Mouse (Mus musculus) hindbrain, embryonic 16.5 days (tissue): Measurements from ENCODE around the gene Zfp385b. TPM values are rescaled to one million over a fixed set of nuclear protein-coding genes. Genes with fewer than 3 reads are reported as not detected.
A peak's percentile ranks its signal among the peaks of the same experiment; 100 is the strongest.

Source experiments
- ATAC-seq: fragments of 200-750 bp; cut with Nextera tagmentation; 2 replicates; pipeline ENCODE4 v1.8.0; 2017; ENCODE audit warnings: moderate TSS enrichment, moderate library complexity
- H3K27ac ChIP-seq: fragments of 300-500 bp; sonication (generic); 2 replicates; pipeline ENCODE4 v1.5.1; 2014; ENCODE audit warnings: low read depth, mild to moderate bottlenecking, control low read depth, low read length, moderate library complexity
- H3K27me3 ChIP-seq: fragments of 300-500 bp; sonication (generic); replicated peaks from 2 replicates; pipeline ENCODE4 v1.6.1; 2014; ENCODE audit warnings: low read length; ENCODE audit not compliant: control insufficient read depth, insufficient read depth
- H3K36me3 ChIP-seq: fragments of 300-500 bp; sonication (generic); 2 replicates; pipeline ENCODE4 v1.6.1; 2014; ENCODE audit warnings: mild to moderate bottlenecking, low read length, moderate library complexity, mixed read lengths; ENCODE audit not compliant: control insufficient read depth, insufficient read depth
- H3K4me1 ChIP-seq: fragments of 300-500 bp; sonication (generic); 2 replicates; pipeline ENCODE4 v1.6.1; 2014; ENCODE audit warnings: low read depth, low read length; ENCODE audit not compliant: control insufficient read depth, insufficient read depth
- H3K4me2 ChIP-seq: fragments of 300-500 bp; sonication (generic); 2 replicates; pipeline ENCODE4 v1.6.1; 2014; ENCODE audit warnings: mild to moderate bottlenecking, low read length, control low read depth, moderate library complexity
- H3K4me3 ChIP-seq: fragments of 300-500 bp; sonication (generic); 2 replicates; pipeline ENCODE4 v1.5.1; 2014; ENCODE audit warnings: mild to moderate bottlenecking, low read length, control low read depth, moderate library complexity
- H3K9ac ChIP-seq: fragments of 300-500 bp; sonication (generic); 2 replicates; pipeline ENCODE4 v1.6.1; 2014; ENCODE audit warnings: low read depth, mild to moderate bottlenecking, control low read depth, low read length, moderate library complexity
- H3K9me3 ChIP-seq: fragments of 300-500 bp; sonication (generic); 2 replicates; pipeline ENCODE4 v1.6.1; 2014; ENCODE audit warnings: mild to moderate bottlenecking, low read length, moderate library complexity; ENCODE audit not compliant: control insufficient read depth
- WGBS: fragments of 180-500 bp; shearing (Covaris S2); extraction: QIAGEN DNeasy Blood & Tissue Kit; methylation state at CpG from one replicate; pipeline ENCODE4 v1.1.7; 2014; 5-methylcytosine and 5-hydroxymethylcytosine counted together
- polyA plus RNA-seq: library from polyadenylated mRNA; unstranded; fragments of >200 nt; fragmentation: Nextera tagmentation; extraction: Ambion mirVana; gene quantifications from 2 replicates; pipeline ENCODE4 v1.2.1, GENCODE M21; 2015

The Zfp385b gene
- polyA plus RNA-seq, 1 experiment from 2014 or later = 17.4 TPM

- 74% methylated on average over 4 of the region's 4 CpGs for WGBS
- Histone ChIP-seq H3K4me2 (no peak overlapping the region), H3K9me3 (no peaks in the 10 kb centered on the region), H3K36me3 (no peaks in the 10 kb centered on the region), H3K4me3 (no peak overlapping the region), H3K4me1 (no peaks in the 10 kb centered on the region), H3K27me3 (no peaks in the 10 kb centered on the region), H3K9ac (no peak overlapping the region), H3K27ac (no peak overlapping the region)
- ATAC-seq = no peak
Measured at GRCm38 (mm10) chr2:77608666-77609065, 210.8 kb downstream of the Zfp385b start.

DNA sequence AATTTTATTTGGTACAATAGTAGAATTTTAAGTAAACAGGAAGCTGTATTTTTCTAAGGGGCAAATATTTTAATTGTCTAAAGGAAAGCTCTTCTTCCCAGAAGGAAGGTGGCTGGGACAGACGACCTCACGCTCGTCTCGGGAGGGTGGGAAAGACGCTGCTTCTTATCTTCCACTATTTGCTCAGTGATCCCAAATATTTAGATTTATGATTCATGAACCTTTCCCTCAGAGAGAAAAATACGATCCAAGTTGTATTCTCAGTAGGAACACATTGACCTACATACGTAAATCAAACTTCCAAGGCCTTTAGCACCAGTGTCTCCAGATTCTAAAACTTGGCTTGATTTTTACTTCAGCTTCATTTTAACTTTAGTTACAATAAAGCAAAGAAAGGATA is 226.0 kb downstream of the Zfp385b start:
- Histone ChIP-seq H3K27me3 (no peaks in the 10 kb centered on the region), H3K4me3 (no peak overlapping the region), H3K36me3 (no peaks in the 10 kb centered on the region), H3K27ac (no peak overlapping the region), H3K9me3 (no peaks in the 10 kb centered on the region), H3K4me1 (peaks cover 5% of the 10 kb centered on the region), H3K9ac (no peak overlapping the region), H3K4me2 (no peak overlapping the region)
- ATAC-seq = no peak
- WGBS = 77% methylated on average over 7 of the region's 7 CpGs

DNA sequence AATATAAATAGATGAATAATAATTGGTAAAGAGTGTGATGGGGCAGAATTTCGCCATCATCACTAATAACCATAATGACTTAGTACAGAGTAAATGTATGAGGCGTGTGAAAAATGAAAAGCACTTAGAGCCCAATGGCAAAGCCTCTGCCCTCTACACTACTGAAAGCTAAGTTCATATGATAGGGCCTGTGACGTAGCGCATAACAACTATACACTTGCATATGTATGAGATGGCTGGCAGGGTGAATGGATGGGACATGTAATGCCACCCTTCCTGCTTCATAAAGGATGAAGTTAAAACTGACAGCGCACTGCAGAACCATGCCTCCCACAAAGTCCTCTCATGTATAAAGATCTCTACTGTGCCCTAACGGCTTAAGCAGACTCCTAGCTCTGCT is 226.9 kb downstream of the Zfp385b start:
- no peak overlapping the region for H3K27ac ChIP-seq
- no peak overlapping the region for H3K4me3 ChIP-seq

GRCm38 (mm10) chr2:77589205-77589901 is 230.1 kb downstream of the Zfp385b start:
- Histone ChIP-seq H3K4me3 (no peak overlapping the region), H3K27me3 (no peaks in the 10 kb centered on the region), H3K4me1 (peaks cover 5% of the 10 kb centered on the region), H3K4me2 (no peak overlapping the region), H3K36me3 (no peaks in the 10 kb centered on the region), H3K9ac (no peak overlapping the region), H3K27ac (no peak overlapping the region), H3K9me3 (peaks cover 2% of the 10 kb centered on the region; the same call in 1 of the 2 replicates)
- 52% methylated on average over 12 of the region's 12 CpGs for WGBS
- peak; percentile 91 for ATAC-seq

More for the DNA sequence above, 226.9 kb downstream of the Zfp385b start:
- no peaks in the 10 kb centered on the region for H3K36me3 ChIP-seq
- ATAC-seq = no peak
- H3K9me3 ChIP-seq = no peaks in the 10 kb centered on the region
- H3K9ac ChIP-seq = no peak overlapping the region
- H3K27me3 ChIP-seq = no peaks in the 10 kb centered on the region
- 79% methylated on average over 6 of the region's 6 CpGs for WGBS
- no peak overlapping the region for H3K4me2 ChIP-seq
- peaks cover 5% of the 10 kb centered on the region for H3K4me1 ChIP-seq

DNA sequence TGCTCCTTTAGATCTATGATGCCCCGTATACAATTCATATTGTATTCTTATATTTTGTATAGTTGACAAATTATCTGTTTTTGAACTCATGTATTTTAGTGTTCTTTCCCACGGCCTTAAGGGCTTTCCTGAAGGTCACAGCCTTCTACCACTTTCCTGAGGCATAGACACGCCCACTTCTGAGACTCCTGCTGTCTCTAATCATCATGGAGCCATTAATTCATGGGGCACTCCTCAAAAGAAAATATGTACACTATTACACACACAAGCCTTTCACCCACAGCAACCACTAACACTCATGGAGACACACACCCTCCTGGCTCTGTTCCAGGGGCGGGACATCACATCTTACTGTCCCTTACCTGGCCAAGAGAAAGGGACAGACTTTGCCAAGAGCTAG is 232.1 kb downstream of the Zfp385b start:
- no peak overlapping the region for H3K9ac ChIP-seq

GRCm38 (mm10) chr2:77586581-77587360 is 232.7 kb downstream of the Zfp385b start:
- Histone ChIP-seq H3K9me3 (peaks cover 2% of the 10 kb centered on the region; the same call in 1 of the 2 replicates), H3K4me1 (peaks cover 5% of the 10 kb centered on the region), H3K9ac (no peak overlapping the region), H3K4me3 (no peak overlapping the region), H3K4me2 (no peak overlapping the region), H3K27ac (no peak overlapping the region), H3K36me3 (no peaks in the 10 kb centered on the region), H3K27me3 (no peaks in the 10 kb centered on the region)
- 79% methylated on average over 4 of the region's 4 CpGs for WGBS
- ATAC-seq = no peak

More for the DNA sequence above, 232.1 kb downstream of the Zfp385b start:
- Histone ChIP-seq H3K4me2 (no peak overlapping the region), H3K4me1 (peaks cover 5% of the 10 kb centered on the region), H3K27me3 (no peaks in the 10 kb centered on the region), H3K9me3 (peaks cover 2% of the 10 kb centered on the region; the same call in 1 of the 2 replicates), H3K4me3 (no peak overlapping the region), H3K36me3 (no peaks in the 10 kb centered on the region), H3K27ac (no peak overlapping the region)
- ATAC-seq = no peak
- 86% methylated on average over 4 of the region's 4 CpGs for WGBS

DNA sequence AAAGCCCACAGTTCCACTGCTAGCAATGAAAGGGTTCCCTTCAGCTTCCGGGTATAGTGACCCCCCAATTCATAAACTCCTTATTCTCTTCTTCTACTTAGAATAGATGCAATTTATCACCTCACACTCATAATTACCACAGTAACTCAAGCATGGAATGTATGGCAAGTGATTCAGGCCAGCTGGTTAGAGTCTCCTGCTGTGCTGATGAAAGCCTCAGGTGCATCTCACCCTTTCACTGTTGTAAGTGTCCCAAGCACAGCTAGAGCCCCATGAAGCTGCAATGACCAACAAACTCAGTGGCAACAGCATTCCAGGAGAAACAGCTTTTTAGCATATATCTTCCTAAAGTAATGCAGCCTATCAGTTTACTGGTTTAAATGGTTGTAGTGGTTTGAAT is 235.9 kb downstream of the Zfp385b start:
- no peak overlapping the region for H3K27ac ChIP-seq
- no peak overlapping the region for H3K4me2 ChIP-seq
- ATAC-seq = no peak
- peaks cover under 1% of the 10 kb centered on the region; the same call in 1 of the 2 replicates for H3K4me1 ChIP-seq
- H3K4me3 ChIP-seq = no peak overlapping the region
- no peaks in the 10 kb centered on the region for H3K36me3 ChIP-seq
- H3K9me3 ChIP-seq = peaks cover 2% of the 10 kb centered on the region; the same call in 1 of the 2 replicates
- 72% methylated on average over 1 of the region's 1 CpGs for WGBS
- H3K27me3 ChIP-seq = no peaks in the 10 kb centered on the region
- no peak overlapping the region for H3K9ac ChIP-seq

- Histone ChIP-seq H3K9ac (no peak overlapping the region), H3K36me3 (no peaks in the 10 kb centered on the region), H3K9me3 (no peaks in the 10 kb centered on the region), H3K27me3 (no peaks in the 10 kb centered on the region), H3K4me3 (no peak overlapping the region), H3K27ac (no peak overlapping the region), H3K4me1 (no peaks in the 10 kb centered on the region), H3K4me2 (no peak overlapping the region)
- WGBS = 88% methylated on average over 1 of the region's 1 CpGs
- ATAC-seq = no peak
Measured at GRCm38 (mm10) chr2:77576571-77576970, 242.9 kb downstream of the Zfp385b start.
